Mouse (Mus musculus) cerebellum, adult 9-11 months (tissue): ENCODE results near the gene Wdr54.
A peak's percentile ranks its signal among the peaks of the same experiment; 100 is the strongest.

ENCODE experiments used
- DNase-seq: peaks from one replicate; pipeline ENCODE4 v3.0.0; 2022

Gene Wdr54

DNA sequence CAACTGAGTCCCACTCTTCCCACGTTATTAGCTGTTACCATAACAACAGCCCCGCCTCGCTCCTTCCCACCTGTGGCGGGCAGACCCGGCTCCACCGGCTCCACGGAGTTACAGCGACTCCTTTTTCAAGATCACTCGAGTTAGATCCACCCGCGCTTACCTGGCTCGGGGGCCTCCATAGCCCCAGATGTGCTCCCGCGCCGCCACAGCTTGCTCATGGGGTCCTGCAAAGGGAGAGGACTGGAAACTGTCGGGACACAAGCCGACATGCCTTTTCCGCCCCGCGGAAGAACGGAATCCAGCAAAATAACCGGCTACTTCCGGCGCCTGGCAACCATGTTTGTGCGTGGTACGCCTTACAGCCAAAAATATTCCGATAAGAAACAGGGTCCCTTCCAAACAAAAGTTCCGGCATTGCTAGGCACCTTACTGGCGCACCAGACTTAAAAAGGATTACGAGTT is 31.3 kb downstream of the Wdr54 start:
- DNase-seq: peak; percentile 91

DNA sequence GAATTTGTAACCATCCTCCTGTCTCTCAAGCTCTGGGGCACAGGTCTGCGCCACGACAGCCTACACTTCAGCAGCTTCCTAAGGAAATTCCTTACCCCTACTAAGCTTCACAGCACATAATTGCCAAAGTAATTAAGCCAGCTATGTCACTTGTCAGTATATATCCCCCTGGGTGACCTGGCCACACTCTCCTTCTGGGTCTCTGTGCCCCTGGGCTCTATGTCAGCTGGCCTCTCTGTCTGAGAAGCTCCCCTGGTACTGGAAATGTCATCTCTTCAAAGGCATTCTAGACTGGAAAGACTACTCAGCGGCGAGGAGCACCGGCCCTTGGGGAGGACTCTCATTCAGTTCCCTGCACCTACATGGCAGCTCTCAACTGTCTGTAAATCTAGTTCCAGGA is 33.2 kb downstream of the Wdr54 start:
- no peak for DNase-seq

- DNase-seq: peak; percentile 67
Measured at GRCm38 (mm10) chr6:83121863-83122710, 34.1 kb downstream of the Wdr54 start.

GRCm38 (mm10) chr6:83120930-83121862 is 35.0 kb downstream of the Wdr54 start, which contains the start of gene Wbp1:
Gene Wbp1 (minus strand): TSS chr6:83121559.
- peak; percentile 99 for DNase-seq

GRCm38 (mm10) chr6:83119734-83120051 is 36.5 kb downstream of the Wdr54 start:
- DNase-seq: peak; percentile 70

GRCm38 (mm10) chr6:83118825-83119733 is 37.1 kb downstream of the Wdr54 start:
- DNase-seq: no peak

GRCm38 (mm10) chr6:83118369-83118768 is 37.8 kb downstream of the Wdr54 start:
- no peak for DNase-seq

GRCm38 (mm10) chr6:83117616-83118015 is 38.6 kb downstream of the Wdr54 start:
- DNase-seq: no peak

DNA sequence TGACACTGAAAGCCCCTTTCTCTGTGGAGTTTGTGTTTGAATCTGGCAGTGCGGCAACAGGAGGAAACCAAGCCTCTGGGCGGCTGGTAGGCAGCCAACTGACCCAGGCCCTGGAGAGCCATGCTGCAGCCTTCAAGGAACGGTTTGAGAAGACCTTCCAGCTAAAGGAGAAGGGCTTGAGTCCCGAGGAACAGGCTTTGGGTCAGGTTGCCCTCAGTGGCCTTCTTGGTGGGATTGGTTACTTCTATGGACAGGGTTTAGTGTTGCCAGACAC is 39.1 kb downstream of the Wdr54 start:
- DNase-seq: no peak

- no peak for DNase-seq
Measured at GRCm38 (mm10) chr6:83116373-83117164, 39.6 kb downstream of the Wdr54 start.

GRCm38 (mm10) chr6:83115682-83116372 is 40.4 kb downstream of the Wdr54 start:
- peak; percentile 67 for DNase-seq

GRCm38 (mm10) chr6:83115011-83115671 is 41.1 kb downstream of the Wdr54 start, which contains the start of gene Mogs:
Gene Mogs (plus strand): TSS chr6:83115496.
- DNase-seq: peak; percentile 91

- DNase-seq: peak; percentile 14
Measured at GRCm38 (mm10) chr6:83111510-83112136, 44.6 kb downstream of the Wdr54 start.

DNA sequence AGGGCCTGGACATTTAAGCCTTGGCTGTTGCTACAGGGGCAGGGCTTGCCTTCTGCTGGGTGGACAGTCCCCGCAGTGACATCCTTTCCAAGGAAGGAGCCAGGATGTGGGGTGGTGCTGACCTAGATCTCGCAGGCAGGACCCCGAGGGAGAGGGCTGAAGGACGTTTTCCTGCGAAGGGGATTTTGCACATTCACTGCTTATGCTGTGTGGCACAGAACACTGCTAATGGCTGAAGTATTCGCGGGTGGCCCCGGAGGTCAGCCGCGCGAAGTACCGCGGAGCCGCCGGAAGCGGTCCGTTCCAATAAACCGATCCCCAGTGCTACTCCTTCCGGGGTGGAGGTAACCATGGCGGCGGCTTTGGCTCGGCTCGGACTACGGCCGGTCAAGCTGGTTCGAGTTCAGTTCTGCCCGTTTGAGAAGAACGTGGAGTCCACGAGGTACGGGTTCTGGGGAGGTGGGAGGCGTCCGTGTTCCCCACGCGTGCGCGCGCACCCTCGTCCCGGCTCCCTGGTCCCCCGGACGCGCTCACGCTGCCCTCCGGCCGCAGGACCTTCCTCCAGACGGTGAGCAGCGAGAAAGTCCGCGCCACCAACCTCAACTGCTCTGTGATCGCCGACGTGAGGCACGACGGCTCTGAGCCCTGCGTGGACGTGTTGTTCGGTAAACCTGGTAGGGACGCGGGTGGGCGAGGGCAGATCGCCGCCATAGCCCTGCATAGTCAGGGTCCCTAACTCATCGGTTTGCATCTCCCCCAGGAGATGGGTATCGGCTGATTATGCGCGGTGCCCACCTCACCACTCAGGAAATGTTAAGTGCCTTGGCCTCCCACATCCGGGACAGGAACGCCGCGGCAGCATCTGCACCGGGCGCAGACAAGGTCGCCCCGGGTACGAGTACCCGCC is 47.2 kb downstream of the Wdr54 start, which contains the start of gene Mrpl53:
Gene Mrpl53 (plus strand): TSS at position 279 of the 907 bp plus-strand sequence.
- DNase-seq: peak; percentile 85

DNA sequence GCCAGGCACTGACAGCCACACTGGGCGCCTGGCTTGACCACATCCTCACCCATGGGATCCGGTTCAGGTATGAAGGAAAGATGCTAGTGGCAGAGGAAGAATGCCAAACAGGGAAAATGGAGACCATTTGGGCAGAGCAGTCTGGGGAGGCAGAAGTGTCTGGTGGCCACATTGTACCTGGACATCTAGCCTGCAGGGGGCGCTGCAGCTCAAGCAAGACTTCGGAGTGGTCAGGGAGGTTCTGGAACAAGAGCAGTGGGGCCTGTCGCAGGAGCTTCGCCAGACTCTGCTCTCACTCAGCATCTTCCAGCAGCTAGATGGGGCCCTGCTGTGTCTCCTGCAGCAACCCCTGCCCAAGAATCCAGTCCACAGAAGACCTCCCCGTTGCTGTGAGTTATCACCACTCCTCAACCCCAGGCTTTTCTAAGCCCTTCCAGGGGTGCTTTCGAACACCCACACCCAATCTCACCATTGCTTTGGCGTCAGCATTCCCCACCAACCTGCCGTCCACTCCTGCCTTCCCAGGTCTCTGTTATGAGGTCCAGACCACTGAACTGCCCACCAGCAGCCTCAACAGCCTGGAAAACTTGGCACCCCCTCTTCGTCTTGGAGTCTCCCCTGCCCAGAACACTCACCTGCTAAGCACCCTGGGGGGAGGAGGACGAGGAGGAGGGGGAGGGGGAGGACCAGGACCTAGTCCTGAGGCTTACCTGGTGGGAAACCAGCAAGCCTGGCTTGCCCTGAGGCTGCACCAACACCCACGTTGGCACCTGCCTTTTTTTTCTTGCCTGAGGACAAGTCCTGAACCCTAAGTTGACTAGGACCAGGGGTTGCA is 48.4 kb downstream of the Wdr54 start:
- DNase-seq: peak; percentile 79

DNA sequence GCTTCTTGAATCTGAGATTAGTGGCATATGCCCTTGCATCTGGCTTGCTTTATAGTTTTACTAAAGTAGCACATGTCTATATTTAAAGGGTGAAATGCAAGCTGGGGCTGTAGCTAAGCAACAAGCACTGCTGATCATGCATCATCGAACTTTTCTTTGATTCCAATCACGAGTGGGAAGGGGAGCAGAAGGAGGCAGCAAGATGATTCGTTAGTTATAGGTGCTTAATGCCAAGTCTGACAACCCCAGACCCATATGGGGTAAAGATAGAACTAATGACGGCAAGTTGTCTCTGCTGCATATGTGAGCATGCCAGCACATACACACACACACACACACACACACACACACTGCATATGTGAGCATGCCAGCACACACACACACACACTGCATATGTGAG is 52.0 kb downstream of the Wdr54 start:
- no peak for DNase-seq

DNA sequence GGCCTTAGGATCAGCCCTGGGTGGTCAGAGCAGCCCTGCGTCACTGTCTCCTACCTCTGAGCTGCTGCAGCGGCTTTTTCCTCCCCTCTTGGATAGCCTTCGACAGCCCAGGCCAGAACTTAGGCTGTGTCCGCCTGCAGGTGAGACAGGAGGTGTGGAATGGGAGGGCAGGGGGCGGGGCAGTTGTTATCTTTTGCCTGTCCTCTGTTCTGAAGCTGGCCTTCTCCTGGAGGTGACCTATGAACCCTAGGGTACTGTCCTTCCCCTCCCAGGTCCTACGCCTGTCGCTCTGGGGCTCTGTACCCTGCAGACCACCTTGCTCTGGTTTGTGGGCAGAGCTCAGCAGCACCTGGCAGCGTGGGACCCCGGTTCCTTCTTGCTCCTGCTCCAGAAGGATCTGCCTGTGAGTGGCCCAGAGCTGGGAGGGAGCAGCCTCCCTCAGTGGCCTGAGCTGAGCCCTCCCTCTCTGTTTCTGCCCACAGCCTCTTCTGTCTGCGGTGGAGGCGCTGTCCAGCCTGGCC is 53.0 kb downstream of the Wdr54 start:
- peak; percentile 50 for DNase-seq
